Mouse (Mus musculus) liver, embryonic 11.5 days (tissue): ENCODE data around the gene Gcnt2. TPM values are rescaled to one million over a fixed set of nuclear protein-coding genes. Genes with fewer than 3 reads are reported as not detected.

Experiments
- ATAC-seq: fragments of 200-750 bp; cut with Nextera tagmentation; replicated peaks from 2 replicates; pipeline ENCODE4 v1.8.0; 2017; ENCODE audit warnings: moderate number of reproducible peaks, mild to moderate bottlenecking, moderate TSS enrichment, moderate library complexity; ENCODE audit not compliant: low FRiP score
- DNase-seq: peaks from one replicate; pipeline ENCODE4 v3.0.0-alpha.2; 2017; ENCODE audit warnings: low spot score
- H3K27ac ChIP-seq: fragments of 300-500 bp; sonication (generic); 2 replicates; pipeline ENCODE4 v1.5.1; 2014; ENCODE audit warnings: mild to moderate bottlenecking, low read depth, low read length, control low read depth
- H3K27me3 ChIP-seq: fragments of 300-500 bp; sonication (generic); replicated peaks from 2 replicates; pipeline ENCODE4 v1.6.1; 2014; ENCODE audit warnings: low read length, mixed read lengths; ENCODE audit not compliant: control insufficient read depth, insufficient read depth
- H3K36me3 ChIP-seq: fragments of 300-500 bp; sonication (generic); 2 replicates; pipeline ENCODE4 v1.6.1; 2014; ENCODE audit warnings: mild to moderate bottlenecking, low read length, moderate library complexity, mixed read lengths; ENCODE audit not compliant: control insufficient read depth, insufficient read depth
- H3K4me1 ChIP-seq: fragments of 300-500 bp; sonication (generic); replicated peaks from 2 replicates; pipeline ENCODE4 v1.6.1; 2014; ENCODE audit warnings: low read length, mixed read lengths; ENCODE audit not compliant: control insufficient read depth, insufficient read depth
- H3K4me2 ChIP-seq: fragments of 300-500 bp; sonication (generic); 2 replicates; pipeline ENCODE4 v1.6.1; 2014; ENCODE audit warnings: mild to moderate bottlenecking, control low read depth, moderate library complexity
- H3K4me3 ChIP-seq: fragments of 300-500 bp; sonication (generic); 2 replicates; pipeline ENCODE4 v1.5.1; 2014; ENCODE audit warnings: low read depth, low read length, control low read depth
- H3K9ac ChIP-seq: fragments of 300-500 bp; sonication (generic); 2 replicates; pipeline ENCODE4 v1.6.1; 2014; ENCODE audit warnings: low read depth, low read length, control low read depth
- H3K9me3 ChIP-seq: fragments of 300-500 bp; sonication (generic); 2 replicates; pipeline ENCODE4 v1.6.1; 2016; ENCODE audit warnings: low read length, inconsistent platforms, mixed read lengths; ENCODE audit not compliant: control insufficient read depth
- WGBS: fragments of 180-500 bp; shearing (Covaris S2); extraction: QIAGEN DNeasy Blood & Tissue Kit; methylation state at CpG from one replicate; pipeline ENCODE4 v1.1.7; 2014; 5-methylcytosine and 5-hydroxymethylcytosine counted together
- polyA plus RNA-seq: library from polyadenylated mRNA; unstranded; fragments of >200 nt; fragmentation: Nextera tagmentation; extraction: Ambion mirVana; gene quantifications from 2 replicates; pipeline ENCODE4 v1.2.1, GENCODE M21; 2014

Gcnt2 gene
- polyA plus RNA-seq, 1 experiment from 2014 or later: 2.1 TPM

DNA sequence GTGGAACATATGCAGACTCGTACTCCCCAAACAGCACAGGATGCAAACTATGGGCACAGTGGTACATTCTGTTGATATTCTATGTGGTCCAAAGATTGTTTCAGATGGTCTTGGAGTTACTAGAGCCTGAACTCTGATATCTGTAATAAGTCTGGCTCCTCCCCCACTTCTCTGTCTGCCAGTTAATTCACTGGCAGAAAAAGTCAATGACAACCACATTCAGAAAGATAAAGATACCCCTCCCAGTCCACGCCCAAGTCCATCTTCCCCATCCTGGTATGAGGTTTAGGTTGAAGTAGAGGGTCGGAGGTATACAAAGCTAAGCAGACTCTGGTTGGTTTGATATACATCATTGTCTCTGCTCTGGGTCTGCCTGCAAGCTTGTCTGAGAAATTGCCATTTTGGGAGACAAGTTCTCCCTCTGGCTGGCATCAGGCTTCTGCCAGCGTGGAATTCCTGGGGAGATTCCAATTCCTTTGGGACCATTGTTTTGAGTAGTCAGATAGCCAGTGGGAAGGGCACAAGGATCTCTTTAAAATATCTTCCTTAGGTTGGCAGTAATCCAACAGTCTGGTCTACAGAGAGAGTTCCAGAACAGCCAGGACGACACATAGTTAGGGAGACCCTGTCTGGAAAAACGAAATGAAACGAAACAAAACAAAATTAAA is 88.1 kb downstream of the Gcnt2 start:
- Histone ChIP-seq H3K27ac (no peak overlapping the region), H3K9ac (no peak overlapping the region), H3K4me3 (no peak overlapping the region), H3K36me3 (no peaks in the 10 kb centered on the region), H3K4me1 (peaks cover 3% of the 10 kb centered on the region; the same call in 1 of the 2 replicates), H3K27me3 (no peaks in the 10 kb centered on the region), H3K9me3 (no peaks in the 10 kb centered on the region), H3K4me2 (no peak overlapping the region)
- ATAC-seq (no peak), DNase-seq (no peak)
- 72% methylated on average over 7 of the region's 7 CpGs for WGBS

DNA sequence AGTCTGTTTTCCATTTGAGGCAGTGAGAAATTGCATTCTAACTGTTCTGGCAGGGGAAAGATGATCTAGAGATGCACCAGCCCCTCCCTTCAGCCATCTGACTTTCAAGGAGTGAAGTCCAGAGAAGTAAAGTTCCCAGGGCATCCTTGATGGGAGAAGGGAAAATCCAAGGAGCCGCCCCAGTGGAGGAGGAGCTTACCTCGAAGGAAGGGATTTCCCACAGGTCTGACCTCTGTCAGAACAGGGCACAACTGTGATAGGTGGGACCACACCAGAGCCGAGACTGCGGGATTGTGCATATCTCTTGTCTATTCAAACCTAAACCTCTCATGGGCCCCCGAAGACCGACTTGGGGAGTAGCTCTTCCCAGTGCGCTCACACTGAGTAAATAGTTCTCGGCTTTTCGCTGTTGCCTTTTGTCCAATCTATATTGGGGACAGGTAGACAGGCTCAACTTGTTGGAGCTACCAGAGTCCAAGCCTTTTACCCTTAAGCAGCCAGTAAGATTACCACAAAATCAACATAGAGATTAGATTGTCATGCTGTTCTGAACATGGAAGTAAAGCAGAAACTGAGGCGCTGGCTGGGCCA is 91.9 kb downstream of the Gcnt2 start:
- no peak overlapping the region for H3K4me3 ChIP-seq
- no peak overlapping the region for H3K9ac ChIP-seq
- 73% methylated on average over 10 of the region's 10 CpGs for WGBS
- ATAC-seq (no peak), DNase-seq (no peak)
- no peaks in the 10 kb centered on the region for H3K9me3 ChIP-seq
- no peaks in the 10 kb centered on the region for H3K36me3 ChIP-seq
- H3K4me2 ChIP-seq: no peak overlapping the region
- no peak overlapping the region for H3K27ac ChIP-seq
- no peaks in the 10 kb centered on the region for H3K27me3 ChIP-seq
- H3K4me1 ChIP-seq: no peaks in the 10 kb centered on the region

DNA sequence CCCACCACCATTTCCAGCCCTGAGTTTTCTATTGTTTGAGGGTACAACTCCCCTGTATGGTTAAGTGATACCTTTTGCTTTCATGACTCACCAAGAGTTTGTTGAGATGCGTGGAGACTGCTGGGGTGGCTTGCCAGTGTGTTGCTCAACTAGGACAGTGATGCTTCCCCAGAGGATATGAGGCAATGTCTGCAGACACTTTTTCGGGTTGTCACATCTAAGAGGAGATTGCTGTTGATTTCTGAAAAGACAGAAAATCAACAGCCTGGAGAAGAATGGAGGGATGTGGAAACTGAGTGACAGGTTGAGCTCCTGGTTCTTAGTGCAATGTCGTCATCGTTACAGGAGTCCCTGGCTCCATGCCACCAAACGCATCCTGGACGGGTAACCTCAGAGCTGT is 93.7 kb downstream of the Gcnt2 start:
- WGBS: 76% methylated on average over 6 of the region's 6 CpGs
- no peak overlapping the region for H3K9ac ChIP-seq
- H3K27me3 ChIP-seq: no peaks in the 10 kb centered on the region
- DNase-seq: no peak
- no peak overlapping the region for H3K4me2 ChIP-seq
- H3K9me3 ChIP-seq: no peaks in the 10 kb centered on the region
- H3K36me3 ChIP-seq: no peaks in the 10 kb centered on the region
- no peaks in the 10 kb centered on the region for H3K4me1 ChIP-seq
- H3K4me3 ChIP-seq: no peak overlapping the region
- H3K27ac ChIP-seq: no peak overlapping the region
- ATAC-seq: no peak

DNA sequence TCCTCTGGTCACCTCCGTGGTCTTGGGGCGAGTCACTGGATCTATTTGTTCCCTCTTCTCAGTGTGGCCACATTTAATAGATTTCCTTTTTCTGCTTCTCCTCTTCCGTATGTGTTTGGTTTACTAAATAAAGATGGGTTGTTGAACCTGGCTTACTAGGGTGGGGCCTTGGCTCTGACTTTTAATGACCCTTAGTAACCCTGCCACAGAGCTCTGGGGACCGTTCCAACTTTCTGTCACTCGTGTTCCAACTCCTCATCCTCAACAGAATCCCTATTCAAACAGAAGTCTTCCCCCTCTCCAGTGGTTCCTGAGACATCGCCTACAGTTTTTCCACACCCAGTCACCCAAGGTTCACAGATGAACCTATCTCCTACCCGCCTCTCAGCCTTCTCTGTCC is 96.2 kb downstream of the Gcnt2 start:
- WGBS: 77% methylated on average over 7 of the region's 7 CpGs
- no peak for ATAC-seq
- Histone ChIP-seq H3K27me3 (no peaks in the 10 kb centered on the region), H3K4me1 (no peaks in the 10 kb centered on the region), H3K9me3 (no peaks in the 10 kb centered on the region), H3K4me2 (no peak overlapping the region), H3K27ac (no peak overlapping the region), H3K9ac (no peak overlapping the region), H3K4me3 (no peak overlapping the region), H3K36me3 (no peaks in the 10 kb centered on the region)
- DNase-seq: no peak

DNA sequence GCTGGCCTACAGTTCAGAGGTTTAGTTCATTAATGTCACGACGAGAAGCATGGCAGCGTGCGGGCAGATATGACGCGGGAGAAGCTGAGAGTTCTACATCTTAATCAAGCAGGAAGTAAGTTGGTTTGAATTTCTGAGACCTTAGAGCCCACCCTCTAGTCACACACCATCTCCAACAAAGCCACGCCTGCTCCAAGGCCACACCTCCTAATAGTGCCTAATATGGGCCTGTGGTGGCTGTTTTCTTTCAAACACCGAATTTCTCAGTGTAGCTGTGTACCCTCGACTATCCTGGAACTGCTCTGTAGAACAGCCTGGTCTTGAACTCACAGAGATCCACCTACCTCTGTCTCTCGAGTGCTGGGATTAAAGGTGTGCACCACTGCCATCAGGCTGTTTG is 108.1 kb downstream of the Gcnt2 start:
- no peaks in the 10 kb centered on the region for H3K9me3 ChIP-seq
- ATAC-seq: no peak
- no peak for DNase-seq
- WGBS: 84% methylated on average over 10 of the region's 10 CpGs
- no peaks in the 10 kb centered on the region for H3K27me3 ChIP-seq
- no peak overlapping the region for H3K27ac ChIP-seq
- no peaks in the 10 kb centered on the region for H3K4me1 ChIP-seq
- H3K4me2 ChIP-seq: no peak overlapping the region
- H3K36me3 ChIP-seq: no peaks in the 10 kb centered on the region
- no peak overlapping the region for H3K9ac ChIP-seq
- no peak overlapping the region for H3K4me3 ChIP-seq

DNA sequence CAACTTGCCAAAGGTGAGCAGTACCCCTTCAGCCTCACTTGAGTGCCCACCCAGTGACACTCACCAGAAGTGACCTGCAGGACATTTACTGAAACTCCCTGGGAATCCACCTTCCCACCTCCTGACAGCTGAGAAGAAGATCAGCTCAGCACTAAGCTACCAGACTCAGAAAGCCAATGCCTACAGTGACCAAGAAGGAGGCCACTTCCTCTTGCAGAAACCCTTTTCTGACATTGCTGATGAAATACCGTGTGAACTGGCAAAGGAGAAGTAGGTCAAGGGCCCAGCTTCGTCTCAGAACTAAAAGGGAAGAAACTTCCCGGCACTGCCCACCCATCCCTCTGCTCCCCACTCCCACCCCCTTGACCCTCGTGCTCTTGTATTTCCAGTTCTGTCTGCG is 109.0 kb downstream of the Gcnt2 start:
- no peak overlapping the region for H3K27ac ChIP-seq
- ATAC-seq (no peak), DNase-seq (no peak)
- H3K9me3 ChIP-seq: no peaks in the 10 kb centered on the region
- H3K27me3 ChIP-seq: no peaks in the 10 kb centered on the region
- no peak overlapping the region for H3K9ac ChIP-seq
- H3K4me2 ChIP-seq: no peak overlapping the region
- no peaks in the 10 kb centered on the region for H3K36me3 ChIP-seq
- H3K4me3 ChIP-seq: no peak overlapping the region
- H3K4me1 ChIP-seq: no peaks in the 10 kb centered on the region
- WGBS: 34% methylated on average over 5 of the region's 5 CpGs

DNA sequence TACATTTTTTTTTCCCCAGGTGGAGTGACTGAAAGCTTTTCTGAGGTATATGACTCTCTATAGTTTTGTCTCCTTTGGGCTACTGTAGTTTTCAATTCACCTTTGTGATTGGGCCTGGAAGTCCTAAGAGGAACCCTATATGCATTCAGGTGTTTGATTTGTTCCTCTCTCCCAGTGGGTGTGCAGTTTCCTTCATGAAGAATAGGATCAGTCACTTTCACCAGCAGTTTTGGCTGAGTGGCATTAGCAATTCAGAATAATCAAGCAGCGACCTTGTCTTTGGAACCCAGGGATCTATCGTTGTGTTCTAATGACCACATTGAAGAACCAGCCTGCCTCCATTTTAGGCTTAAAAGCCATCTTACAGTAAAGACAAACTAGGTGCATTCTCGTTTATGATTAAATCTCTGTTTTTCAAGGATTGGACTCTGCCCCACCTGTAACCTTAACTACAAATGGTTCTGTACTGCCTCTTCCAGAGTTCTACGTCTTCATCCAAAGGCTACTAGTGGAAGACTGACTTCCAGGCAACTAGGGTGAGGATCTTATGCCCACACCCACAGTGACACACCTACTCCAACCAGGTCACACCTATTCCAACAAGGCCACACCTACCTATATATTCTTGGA is 110.3 kb downstream of the Gcnt2 start:
- Histone ChIP-seq H3K36me3 (no peaks in the 10 kb centered on the region), H3K4me1 (no peaks in the 10 kb centered on the region), H3K27ac (no peak overlapping the region), H3K27me3 (no peaks in the 10 kb centered on the region), H3K4me3 (no peak overlapping the region), H3K4me2 (no peak overlapping the region), H3K9me3 (no peaks in the 10 kb centered on the region), H3K9ac (no peak overlapping the region)
- DNase-seq (no peak), ATAC-seq (no peak)
- WGBS: 89% methylated on average over 4 of the region's 4 CpGs

DNA sequence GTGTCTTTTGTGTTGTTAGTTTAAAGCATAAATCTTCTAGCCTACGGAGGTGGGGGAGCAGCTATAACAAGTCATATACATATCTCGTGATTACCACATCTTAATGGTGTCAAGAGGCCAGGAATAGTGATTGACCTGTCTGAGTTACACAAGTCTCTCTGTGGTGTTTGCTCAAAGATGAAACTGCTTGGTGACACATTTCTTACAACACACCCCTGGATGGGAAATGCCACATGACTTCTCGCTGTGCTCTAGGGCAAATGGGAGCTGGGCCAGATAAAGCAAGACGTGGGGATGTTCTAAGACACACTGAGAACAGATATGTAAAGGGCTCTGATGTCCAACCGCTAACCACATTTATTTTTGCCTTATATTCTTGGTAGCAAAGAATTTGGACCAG is 111.7 kb downstream of the Gcnt2 start:
- Histone ChIP-seq H3K4me3 (no peak overlapping the region), H3K36me3 (no peaks in the 10 kb centered on the region), H3K4me2 (no peak overlapping the region), H3K27ac (no peak overlapping the region), H3K9me3 (no peaks in the 10 kb centered on the region), H3K4me1 (no peaks in the 10 kb centered on the region), H3K27me3 (no peaks in the 10 kb centered on the region), H3K9ac (no peak overlapping the region)
- ATAC-seq (no peak), DNase-seq (no peak)
- 72% methylated on average over 5 of the region's 5 CpGs for WGBS

DNA sequence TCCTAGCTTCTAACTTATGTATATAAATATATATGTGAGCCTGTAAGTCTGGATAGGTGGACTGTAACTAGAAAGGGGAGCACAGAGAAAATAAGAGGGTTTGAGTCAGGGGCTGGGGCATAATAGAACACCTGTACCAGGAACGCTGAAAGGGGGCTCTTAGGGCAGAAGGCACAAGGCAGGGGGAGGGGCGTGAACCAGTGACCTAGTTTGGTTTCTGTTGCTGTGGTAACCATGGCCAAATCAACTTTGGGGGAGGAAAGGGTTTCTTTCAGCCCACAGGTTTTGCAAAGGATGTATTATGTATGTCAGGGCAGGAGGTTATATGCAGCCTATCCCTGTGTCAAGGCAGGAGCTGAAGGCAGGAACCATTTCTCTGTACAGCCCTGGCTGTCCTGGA is 112.3 kb downstream of the Gcnt2 start:
- no peaks in the 10 kb centered on the region for H3K36me3 ChIP-seq
- no peaks in the 10 kb centered on the region for H3K27me3 ChIP-seq
- H3K4me1 ChIP-seq: no peaks in the 10 kb centered on the region
- ATAC-seq (no peak), DNase-seq (no peak)
- H3K9ac ChIP-seq: no peak overlapping the region
- H3K9me3 ChIP-seq: no peaks in the 10 kb centered on the region
- WGBS: 67% methylated on average over 2 of the region's 2 CpGs
- no peak overlapping the region for H3K4me2 ChIP-seq
- H3K27ac ChIP-seq: no peak overlapping the region
- no peak overlapping the region for H3K4me3 ChIP-seq
